Mouse (Mus musculus) liver, embryonic 14.5 days (tissue): ENCODE measurements at regions not wholly inside any gene's neighbourhood (a gene's known extent, or its start where the extent isn't known, plus 50 kb on each side); places are given as distances from the start of the nearest gene placed in this dataset.

Source experiments
- ATAC-seq: fragments of 200-750 bp; cut with Nextera tagmentation; 2 replicates; pipeline ENCODE4 v1.8.0; 2017; ENCODE audit warnings: moderate number of reproducible peaks, mild to moderate bottlenecking, moderate library complexity; ENCODE audit not compliant: insufficient read depth
- DNase-seq, 3 experiments: peaks; one replicate each; pipeline ENCODE4 v3.0.0-alpha.2; 2012 to 2013; ENCODE audit warnings: low read depth in 3 of 3, low spot score in 3 of 3
- H3K27ac ChIP-seq: fragments of 300-500 bp; sonication (generic); 2 replicates; pipeline ENCODE4 v1.5.1; 2014; ENCODE audit warnings: moderate library complexity, mild to moderate bottlenecking, control low read depth, inconsistent platforms
- H3K27me3 ChIP-seq: fragments of 300-500 bp; sonication (generic); 2 replicates; pipeline ENCODE4 v1.6.1; 2014; ENCODE audit warnings: mild to moderate bottlenecking, low read length, moderate library complexity; ENCODE audit not compliant: control insufficient read depth, insufficient read depth
- H3K36me3 ChIP-seq: fragments of 300-500 bp; sonication (generic); replicated peaks from 2 replicates; pipeline ENCODE4 v1.6.1; 2014; ENCODE audit warnings: low read depth; ENCODE audit not compliant: control insufficient read depth, insufficient read depth
- H3K4me1 ChIP-seq, 2 experiments: fragments of 200-500 bp in 1 of 2; fragments of 300-500 bp in 1 of 2; sonication (generic) in 1 of 2; replicated peaks; 2 replicates each; pipeline ENCODE4 v1.6.1; 2012 to 2014; ENCODE audit warnings: antibody characterized with exemption in 1 of 2, inconsistent platforms in 1 of 2, low read length in 1 of 2; ENCODE audit not compliant: control insufficient read depth in 2 of 2, insufficient read depth in 2 of 2
- H3K4me2 ChIP-seq: fragments of 300-500 bp; sonication (generic); 2 replicates; pipeline ENCODE4 v1.6.1; 2014; ENCODE audit warnings: low read depth, mild to moderate bottlenecking, control low read depth, moderate library complexity
- H3K4me3 ChIP-seq, 2 experiments: fragments of 200-500 bp in 1 of 2; fragments of 300-500 bp in 1 of 2; sonication (generic) in 1 of 2; 2 replicates each; pipeline ENCODE4 v1.5.1; 2012 to 2014; ENCODE audit warnings: low read depth in 2 of 2, low read length in 2 of 2, mild to moderate bottlenecking in 2 of 2, control low read depth in 1 of 2, inconsistent platforms in 1 of 2, moderate library complexity in 1 of 2; ENCODE audit not compliant: insufficient read depth in 1 of 2
- H3K9ac ChIP-seq: fragments of 300-500 bp; sonication (generic); replicated peaks from 2 replicates; pipeline ENCODE4 v1.6.1; 2014; ENCODE audit warnings: mild to moderate bottlenecking, control low read depth, moderate library complexity
- H3K9me3 ChIP-seq: fragments of 300-500 bp; sonication (generic); 2 replicates; pipeline ENCODE4 v1.6.1; 2016; ENCODE audit warnings: low read length, mixed read lengths; ENCODE audit not compliant: control insufficient read depth
- CTCF ChIP-seq: IDR thresholded peaks from 2 replicates; pipeline ENCODE4 v1.5.1; 2016; ENCODE audit warnings: antibody characterized with exemption, low read depth, control low read depth
- EP300 ChIP-seq: IDR thresholded peaks from 2 replicates; pipeline ENCODE4 v1.6.1; 2016; ENCODE audit warnings: antibody characterized with exemption, low read depth
- WGBS: fragments of 180-500 bp; shearing (Covaris S2); extraction: QIAGEN DNeasy Blood & Tissue Kit; methylation state at CpG from one replicate; pipeline ENCODE4 v1.1.7; 2014; ENCODE audit not compliant: insufficient replicate concordance; 5-methylcytosine and 5-hydroxymethylcytosine counted together

DNA sequence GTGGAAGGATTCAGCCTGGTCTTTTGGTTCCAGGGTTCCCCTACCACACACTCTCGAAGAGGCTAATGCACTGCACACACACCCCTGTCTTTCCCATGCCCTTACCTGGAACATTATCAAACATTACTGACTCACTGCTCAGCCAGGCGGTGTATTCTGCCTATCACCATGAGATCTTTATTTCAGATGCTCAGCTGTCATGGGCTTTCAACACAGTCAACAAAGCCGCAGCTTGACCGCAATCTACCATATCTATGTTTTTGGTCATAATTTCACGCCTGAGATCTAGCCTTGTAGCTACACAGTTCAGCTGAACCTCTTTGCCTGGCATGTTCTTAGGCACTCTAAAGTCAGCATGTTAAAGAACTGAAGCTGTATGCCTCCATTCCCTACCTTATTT is 589.9 kb upstream of the Klf4 start:
- WGBS: 67% methylated on average over 5 of the region's 5 CpGs
- Histone ChIP-seq H3K27me3 (no peaks in the 10 kb centered on the region), H3K4me3 (no peak overlapping the region), H3K36me3 (no peaks in the 10 kb centered on the region), H3K27ac (no peak overlapping the region), H3K4me1 (no peaks in the 10 kb centered on the region), H3K9me3 (no peaks in the 10 kb centered on the region), H3K9ac (no peak overlapping the region), H3K4me2 (no peak overlapping the region)
- ATAC-seq: no peak
- TF ChIP-seq EP300 (no peak), CTCF (no peak)
- no peak for DNase-seq

DNA sequence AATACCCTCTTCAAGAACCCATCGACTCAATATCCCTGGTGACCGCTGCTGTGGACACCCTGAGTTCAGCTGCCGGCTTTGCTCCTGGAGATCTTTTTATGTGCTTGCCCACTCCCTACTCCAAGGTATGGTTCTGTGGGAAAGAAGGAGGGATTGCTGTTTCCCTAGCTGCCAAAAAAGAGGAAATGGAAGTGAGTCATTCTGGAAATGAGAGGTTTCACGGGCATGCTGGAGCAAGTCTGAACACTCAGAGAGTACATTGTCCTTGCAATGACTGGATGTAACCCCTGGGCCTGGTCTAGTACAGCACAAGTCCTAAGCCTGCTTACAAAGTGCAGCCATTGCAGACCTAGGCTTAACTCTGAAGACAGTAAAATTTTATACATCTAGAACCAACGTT is 589.4 kb upstream of the Klf4 start:
- no peak overlapping the region for H3K4me2 ChIP-seq
- H3K36me3 ChIP-seq: no peaks in the 10 kb centered on the region
- no peak overlapping the region for H3K27ac ChIP-seq
- no peak overlapping the region for H3K4me3 ChIP-seq
- DNase-seq (no peak), ATAC-seq (no peak)
- TF ChIP-seq CTCF: no peak
- no peak for TF ChIP-seq EP300
- no peaks in the 10 kb centered on the region for H3K27me3 ChIP-seq
- no peaks in the 10 kb centered on the region for H3K4me1 ChIP-seq
- H3K9ac ChIP-seq: no peak overlapping the region
- H3K9me3 ChIP-seq: no peaks in the 10 kb centered on the region
- 62% methylated on average over 5 of the region's 5 CpGs for WGBS

DNA sequence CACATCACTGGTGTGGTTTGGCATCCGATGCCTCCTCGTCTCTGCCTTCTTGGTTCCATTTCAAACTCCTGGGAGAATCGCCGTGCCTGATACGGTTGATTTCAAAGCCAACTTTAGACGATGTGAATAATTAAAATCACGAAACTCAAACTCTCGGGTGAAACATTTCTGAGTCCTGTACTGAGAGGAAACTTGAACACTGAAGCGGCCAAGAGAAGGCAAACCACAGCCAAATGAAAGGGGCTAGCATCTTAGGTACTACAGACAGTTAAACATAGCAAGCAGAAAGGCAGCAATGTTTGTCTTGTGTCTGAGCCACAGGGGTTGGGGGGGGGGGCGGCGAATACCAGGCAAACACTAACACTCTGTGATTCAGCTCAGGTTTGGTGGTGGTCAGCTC is 588.1 kb upstream of the Klf4 start:
- Histone ChIP-seq H3K4me3 (no peak overlapping the region), H3K9ac (no peak overlapping the region), H3K4me1 (no peaks in the 10 kb centered on the region), H3K4me2 (no peak overlapping the region), H3K36me3 (no peaks in the 10 kb centered on the region), H3K9me3 (no peaks in the 10 kb centered on the region), H3K27ac (no peak overlapping the region), H3K27me3 (no peaks in the 10 kb centered on the region)
- ATAC-seq: no peak
- TF ChIP-seq CTCF (no peak), EP300 (no peak)
- 76% methylated on average over 11 of the region's 11 CpGs for WGBS
- no peak for DNase-seq

DNA sequence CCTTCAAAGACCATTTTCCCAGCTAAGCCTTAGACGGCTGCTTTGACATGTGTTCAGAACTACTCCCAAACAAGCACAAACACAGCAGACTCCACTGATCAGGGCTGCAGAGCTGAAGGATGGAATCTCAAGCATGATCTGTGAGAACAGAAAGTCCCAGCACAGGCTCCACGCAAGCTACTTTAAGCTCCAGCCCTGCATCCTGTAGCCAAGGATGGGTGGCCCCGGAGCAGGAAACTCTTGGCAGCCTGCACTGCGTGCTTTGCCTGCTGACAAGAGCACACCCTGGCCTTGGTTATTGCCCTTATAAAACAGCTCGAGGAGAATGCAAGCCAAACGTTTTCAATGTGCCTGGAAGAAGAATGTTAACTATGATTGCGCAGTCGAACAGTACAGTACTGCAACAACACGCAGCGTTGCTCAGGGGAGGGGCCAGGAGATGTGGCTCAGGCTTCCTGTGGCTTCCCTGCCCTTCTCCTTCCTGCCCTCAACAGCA is 581.5 kb upstream of the Klf4 start:
- no peaks in the 10 kb centered on the region for H3K9me3 ChIP-seq
- DNase-seq (peak in 1 of 3 experiments; percentile 3), ATAC-seq (peak; percentile 48; the same call in 1 of the 2 replicates)
- no peaks in the 10 kb centered on the region for H3K27me3 ChIP-seq
- H3K4me1 ChIP-seq: peaks cover 0 to 8% of the 10 kb centered on the region in 2 experiments; a peak in 2 of 4 replicates
- no peak overlapping the region; a peak in 1 of 4 replicates for H3K4me3 ChIP-seq
- TF ChIP-seq CTCF: no peak
- no peak for TF ChIP-seq EP300
- H3K9ac ChIP-seq: no peak overlapping the region
- WGBS: 9% methylated on average over 10 of the region's 10 CpGs
- H3K36me3 ChIP-seq: no peaks in the 10 kb centered on the region
- H3K4me2 ChIP-seq: no peak overlapping the region
- no peak overlapping the region for H3K27ac ChIP-seq

DNA sequence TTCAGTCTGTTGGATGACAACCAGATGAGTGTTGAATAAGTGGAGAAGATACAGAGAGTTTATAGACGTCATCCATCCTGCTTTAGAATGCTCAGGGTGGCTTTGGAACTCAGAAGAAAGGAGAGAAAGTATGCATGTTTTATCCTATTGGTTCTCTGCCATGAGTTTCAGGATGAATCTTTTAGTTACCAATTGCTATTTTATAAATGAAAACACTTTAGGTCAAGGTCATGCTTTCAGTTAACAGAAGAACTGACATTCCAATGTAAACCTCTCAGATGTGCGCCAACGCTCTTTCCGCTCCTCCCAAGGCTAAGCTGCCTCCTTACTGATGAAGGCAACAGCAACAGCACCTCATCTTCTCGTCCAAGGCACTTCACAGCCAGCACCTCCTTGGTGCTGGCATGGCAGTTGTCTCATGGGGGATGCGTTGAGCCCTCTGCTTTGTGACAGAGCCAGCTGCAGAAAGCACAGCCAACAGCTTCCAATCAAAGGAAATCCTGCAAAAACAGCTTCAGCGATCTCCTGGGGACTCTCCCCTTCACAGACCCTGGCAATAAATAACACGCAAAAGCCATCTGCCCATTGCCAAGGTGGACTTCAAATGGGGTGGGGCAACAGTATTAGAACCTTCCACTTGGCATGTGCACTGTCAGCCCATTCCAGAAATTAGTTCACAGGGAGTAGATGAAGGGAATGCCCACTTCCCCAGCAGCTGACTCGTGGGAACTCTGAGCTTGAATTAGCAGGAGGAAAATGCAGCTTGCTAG is 580.9 kb upstream of the Klf4 start:
- H3K4me2 ChIP-seq: no peak overlapping the region
- TF ChIP-seq EP300 (no peak), CTCF (no peak)
- no peak for DNase-seq
- 46% methylated on average over 9 of the region's 9 CpGs for WGBS
- no peaks in the 10 kb centered on the region for H3K27me3 ChIP-seq
- no peak overlapping the region for H3K27ac ChIP-seq
- no peak overlapping the region for H3K4me3 ChIP-seq
- no peak overlapping the region for H3K9ac ChIP-seq
- no peaks in the 10 kb centered on the region for H3K9me3 ChIP-seq
- no peaks in the 10 kb centered on the region for H3K36me3 ChIP-seq
- peaks cover 0 to 8% of the 10 kb centered on the region in 2 experiments; a peak in 2 of 4 replicates for H3K4me1 ChIP-seq
- no peak for ATAC-seq
